Mouse (Mus musculus) liver, adult 10 weeks (tissue): Measurements from ENCODE around the gene Tex19.2. TPM values are rescaled to one million over a fixed set of nuclear protein-coding genes. Genes with fewer than 3 reads are reported as not detected.

Experiments
- polyA plus RNA-seq: library from polyadenylated mRNA; stranded (reverse); fragments of 350-450 nt; fragmentation: Illumina TruSeq; extraction: RNeasy Lipid Tissue Mini Kit (QIAGEN cat#74804); gene quantifications from one replicate; pipeline ENCODE4 v1.2.3, GENCODE M21; 2014; ENCODE audit warnings: low read depth, low replicate concordance

The Tex19.2 gene
- not detected for polyA plus RNA-seq

DNA sequence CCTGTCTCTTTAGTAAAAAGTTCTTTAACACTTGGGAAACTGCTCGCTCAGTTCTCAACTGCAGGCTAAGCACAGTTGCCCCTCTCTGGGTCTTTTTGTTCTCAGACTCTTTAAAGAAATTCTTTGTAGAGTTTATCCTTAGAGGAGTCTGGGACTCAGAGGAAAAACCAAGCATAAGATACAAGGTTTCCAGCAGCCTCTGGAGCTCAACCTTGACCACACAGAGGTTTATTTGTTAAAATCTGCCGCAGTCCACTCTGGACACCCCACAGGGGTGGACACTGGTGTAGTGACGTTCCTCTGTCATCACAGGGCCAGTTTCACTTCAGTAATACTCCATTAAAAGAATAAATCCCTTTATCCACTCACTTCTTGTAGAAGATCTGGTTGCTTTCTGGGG is at the start of gene Tex19.2:
Gene Tex19.2, minus strand, starts transcription at position 101 of the 400 bp plus-strand sequence.

DNA sequence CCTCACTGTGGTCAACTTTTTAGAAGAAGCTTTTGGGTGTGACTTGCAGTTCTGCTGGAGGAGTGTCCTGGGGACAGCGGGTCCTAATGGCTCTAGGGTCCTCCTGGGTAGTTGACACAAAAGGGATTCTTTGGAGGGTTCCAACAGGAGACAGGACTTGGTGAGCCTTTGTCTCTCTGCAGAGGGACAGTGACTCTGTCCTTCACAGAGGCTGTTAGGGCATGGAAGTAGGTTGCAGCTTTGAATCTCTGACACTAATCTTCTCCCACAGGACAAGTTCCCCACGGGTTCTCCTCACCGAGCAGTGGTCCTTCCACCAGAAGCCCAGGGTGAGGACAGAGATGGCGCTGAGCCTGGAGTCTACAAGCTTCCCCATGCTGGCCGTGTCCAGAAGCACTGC is 41.5 kb upstream of the Tex19.2 start, which contains the start of gene Uts2r:
Gene Uts2r, plus strand, starts transcription at position 301 of the 400 bp plus-strand sequence.

DNA sequence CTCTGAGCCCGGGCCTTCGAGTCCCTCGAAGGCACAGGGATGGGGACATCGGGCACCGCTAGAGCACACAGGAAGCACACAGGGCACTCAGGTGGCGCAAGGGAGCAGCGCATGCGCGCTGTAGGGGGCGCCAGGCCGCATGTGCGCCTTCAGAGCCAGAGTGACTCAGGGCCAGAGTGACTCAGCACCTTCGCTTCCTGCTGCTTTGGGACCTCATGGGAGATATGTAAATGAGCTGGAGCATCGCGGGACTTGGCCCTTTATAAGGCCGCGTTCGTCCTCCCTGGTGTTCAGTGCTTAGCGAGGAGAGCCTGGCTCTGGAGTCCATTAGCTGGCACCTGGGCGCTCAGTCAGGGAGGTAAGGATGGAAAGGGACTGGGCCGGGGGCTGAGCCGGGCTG is 27.4 kb upstream of the Tex19.2 start, which contains the start of gene Tex19.1:
Gene Tex19.1, plus strand, starts transcription at position 279 of the 400 bp plus-strand sequence.

GRCm38 (mm10) chr11:121081120-121081519 is 37.4 kb downstream of the Tex19.2 start, which contains the start of gene Sectm1a:
TSS of gene Sectm1a (minus strand) at chr11:121081220.

Other genes starting within 250 kb of the Tex19.2 start
- 0.50 TPM for gene Ccdc57, start 185.8 kb downstream of the Tex19.2 start, polyA plus RNA-seq
- gene Slc16a3, start 170.2 kb downstream of the Tex19.2 start, polyA plus RNA-seq: not detected
- gene Csnk1d, start 127.3 kb downstream of the Tex19.2 start, polyA plus RNA-seq: 20.9 TPM
- gene Cd7, start 79.3 kb downstream of the Tex19.2 start, polyA plus RNA-seq: 0.42 TPM
- gene Sectm1b, start 55.1 kb downstream of the Tex19.2 start, polyA plus RNA-seq: not detected
- gene Sectm1a, start 37.5 kb downstream of the Tex19.2 start, polyA plus RNA-seq: 1.0 TPM
- gene Tex19.1, start 27.5 kb upstream of the Tex19.2 start, polyA plus RNA-seq: not detected
- not detected for gene Uts2r, start 41.6 kb upstream of the Tex19.2 start, polyA plus RNA-seq
- 1.9 TPM for gene Hexdc, start 85.8 kb upstream of the Tex19.2 start, polyA plus RNA-seq
- 1.5 TPM for gene Ogfod3, start 86.0 kb upstream of the Tex19.2 start, polyA plus RNA-seq
- gene Cybc1, start 110.6 kb upstream of the Tex19.2 start, polyA plus RNA-seq: 5.5 TPM
- 14.6 TPM for gene Narf, start 118.6 kb upstream of the Tex19.2 start, polyA plus RNA-seq
- 5.3 TPM for gene Foxk2, start 141.3 kb upstream of the Tex19.2 start, polyA plus RNA-seq
- 35.5 TPM for gene Wdr45b, start 235.8 kb upstream of the Tex19.2 start, polyA plus RNA-seq